Mouse (Mus musculus): ENCODE measurements around the gene Ccdc142. TPM values are rescaled to one million over a fixed set of nuclear protein-coding genes. Genes with fewer than 3 reads are reported as not detected.

The Ccdc142 gene
- polyA plus RNA-seq, 1 experiment from 2014 or later = 1.5 TPM

GRCm38 (mm10) chr6:83070247-83070310 is 31.3 kb upstream of the Ccdc142 start, which contains the start of gene Tlx2:
Tlx2 (minus strand) TSS chr6:83070293.
- H3K27me3 ChIP-seq (replicated peaks; ENCODE audit: insufficient read depth, low read length) = peaks cover 68% of the 10 kb centered on the region
- no peaks in the 10 kb centered on the region for H3K36me3 ChIP-seq (ENCODE audit: insufficient read depth, low read length)
- H3K4me3 ChIP-seq (ENCODE audit: low read depth, low read length) = peak within 1 kb of the TSS; percentile 31; the same call in 1 of the 2 replicates
- H3K4me1 ChIP-seq (ENCODE audit: insufficient read depth, low read depth, low read length) = peaks cover 3% of the 10 kb centered on the region; the same call in 1 of the 2 replicates
- no peak within 1 kb of the TSS for H3K27ac ChIP-seq (ENCODE audit: low read length)
- H3K9me3 ChIP-seq (ENCODE audit: low read length) = no peaks in the 10 kb centered on the region
- TF ChIP-seq CTCF (IDR thresholded peaks at IDR 0.05) (no peak), EP300 (IDR thresholded peaks at IDR 0.05) (no peak)
- H3K9ac ChIP-seq (replicated peaks; ENCODE audit: low read depth) = no peak within 1 kb of the TSS
- ATAC-seq (no peak), DNase-seq (ENCODE audit: low spot score) (no peak)
- under 1% methylated on average over 10 of the region's 10 CpGs for WGBS
- peak within 1 kb of the TSS; percentile 55 for H3K4me2 ChIP-seq (replicated peaks; ENCODE audit: low read depth, low read length)

- Histone ChIP-seq H3K27ac (ENCODE audit: low read length) (no peak overlapping the region), H3K4me3 (ENCODE audit: low read depth, low read length) (peak overlapping the region; percentile 8; the same call in 1 of the 2 replicates), H3K36me3 (ENCODE audit: insufficient read depth, low read length) (no peaks in the 10 kb centered on the region), H3K4me2 (replicated peaks; ENCODE audit: low read depth, low read length) (no peak overlapping the region), H3K4me1 (ENCODE audit: insufficient read depth, low read depth, low read length) (peaks cover 3% of the 10 kb centered on the region; the same call in 1 of the 2 replicates), H3K9me3 (ENCODE audit: low read length) (no peaks in the 10 kb centered on the region), H3K27me3 (replicated peaks; ENCODE audit: insufficient read depth, low read length) (peaks cover 67% of the 10 kb centered on the region), H3K9ac (replicated peaks; ENCODE audit: low read depth) (no peak overlapping the region)
- no peak for TF ChIP-seq CTCF (IDR thresholded peaks at IDR 0.05)
- TF ChIP-seq EP300 (IDR thresholded peaks at IDR 0.05) = no peak
- no peak for DNase-seq (ENCODE audit: low spot score)
- ATAC-seq = no peak
- WGBS = 1% methylated on average over 45 of the region's 58 CpGs
Measured at GRCm38 (mm10) chr6:83070311-83071219, 30.8 kb upstream of the Ccdc142 start.

- 3% methylated on average over 22 of the region's 24 CpGs for WGBS
- TF ChIP-seq CTCF (IDR thresholded peaks at IDR 0.05) (no peak), EP300 (IDR thresholded peaks at IDR 0.05) (no peak)
- Histone ChIP-seq H3K9me3 (ENCODE audit: low read length) (no peaks in the 10 kb centered on the region), H3K27ac (ENCODE audit: low read length) (no peak overlapping the region), H3K9ac (replicated peaks; ENCODE audit: low read depth) (no peak overlapping the region), H3K4me2 (replicated peaks; ENCODE audit: low read depth, low read length) (no peak overlapping the region), H3K4me3 (ENCODE audit: low read depth, low read length) (no peak overlapping the region), H3K4me1 (ENCODE audit: insufficient read depth, low read depth, low read length) (peaks cover 3% of the 10 kb centered on the region; the same call in 1 of the 2 replicates), H3K36me3 (ENCODE audit: insufficient read depth, low read length) (no peaks in the 10 kb centered on the region), H3K27me3 (replicated peaks; ENCODE audit: insufficient read depth, low read length) (peaks cover 62% of the 10 kb centered on the region)
- ATAC-seq = no peak
- DNase-seq (ENCODE audit: low spot score) = no peak
Measured at GRCm38 (mm10) chr6:83071220-83071619, 30.2 kb upstream of the Ccdc142 start.

- ATAC-seq = no peak
- H3K36me3 ChIP-seq (ENCODE audit: insufficient read depth, low read length) = no peaks in the 10 kb centered on the region
- no peak overlapping the region for H3K27ac ChIP-seq (ENCODE audit: low read length)
- H3K4me1 ChIP-seq (ENCODE audit: insufficient read depth, low read depth, low read length) = no peaks in the 10 kb centered on the region
- peaks cover 28% of the 10 kb centered on the region for H3K27me3 ChIP-seq (replicated peaks; ENCODE audit: insufficient read depth, low read length)
- H3K4me3 ChIP-seq (ENCODE audit: low read depth, low read length) = no peak overlapping the region
- WGBS = 9% methylated on average over 2 of the region's 2 CpGs
- H3K9me3 ChIP-seq (ENCODE audit: low read length) = no peaks in the 10 kb centered on the region
- H3K4me2 ChIP-seq (replicated peaks; ENCODE audit: low read depth, low read length) = no peak overlapping the region
- TF ChIP-seq EP300 (IDR thresholded peaks at IDR 0.05) (no peak), CTCF (IDR thresholded peaks at IDR 0.05) (peak; percentile 34)
- peak; percentile 33 for DNase-seq (ENCODE audit: low spot score)
- no peak overlapping the region for H3K9ac ChIP-seq (replicated peaks; ENCODE audit: low read depth)
Measured at GRCm38 (mm10) chr6:83074979-83075378, 26.4 kb upstream of the Ccdc142 start.

- Histone ChIP-seq H3K9ac (replicated peaks; ENCODE audit: low read depth) (peak within 1 kb of the TSS; percentile 70), H3K9me3 (ENCODE audit: low read length) (no peaks in the 10 kb centered on the region), H3K36me3 (ENCODE audit: insufficient read depth, low read length) (no peaks in the 10 kb centered on the region), H3K4me1 (ENCODE audit: insufficient read depth, low read depth, low read length) (no peaks in the 10 kb centered on the region), H3K27me3 (replicated peaks; ENCODE audit: insufficient read depth, low read length) (peaks cover under 1% of the 10 kb centered on the region; the same call in 1 of the 2 replicates), H3K4me2 (replicated peaks; ENCODE audit: low read depth, low read length) (peak within 1 kb of the TSS; percentile 98), H3K4me3 (ENCODE audit: low read depth, low read length) (peak within 1 kb of the TSS; percentile 74), H3K27ac (ENCODE audit: low read length) (peak within 1 kb of the TSS; percentile 65; the same call in 1 of the 2 replicates)
- ATAC-seq (peak; percentile 40), DNase-seq (ENCODE audit: low spot score) (no peak)
- WGBS = under 1% methylated on average over 54 of the region's 54 CpGs
- TF ChIP-seq EP300 (IDR thresholded peaks at IDR 0.05) (no peak), CTCF (IDR thresholded peaks at IDR 0.05) (no peak)
Measured at GRCm38 (mm10) chr6:83077630-83078323, 23.6 kb upstream of the Ccdc142 start, which contains the start of gene Pcgf1. Pcgf1 (plus strand) TSS chr6:83077869.

GRCm38 (mm10) chr6:83078324-83078858 is 23.0 kb upstream of the Ccdc142 start:
- Histone ChIP-seq H3K4me2 (replicated peaks; ENCODE audit: low read depth, low read length) (peak overlapping the region; percentile 98), H3K4me3 (ENCODE audit: low read depth, low read length) (peak overlapping the region; percentile 74), H3K9ac (replicated peaks; ENCODE audit: low read depth) (peak overlapping the region; percentile 70), H3K27ac (ENCODE audit: low read length) (peak overlapping the region; percentile 65; the same call in 1 of the 2 replicates), H3K27me3 (replicated peaks; ENCODE audit: insufficient read depth, low read length) (0 out of 2 replicates have a peak, but pooled peaks cover under 1% of the 10 kb centered on the region), H3K9me3 (ENCODE audit: low read length) (no peaks in the 10 kb centered on the region), H3K36me3 (ENCODE audit: insufficient read depth, low read length) (no peaks in the 10 kb centered on the region), H3K4me1 (ENCODE audit: insufficient read depth, low read depth, low read length) (no peaks in the 10 kb centered on the region)
- peak; percentile 97 for DNase-seq (ENCODE audit: low spot score)
- peak; percentile 97 for ATAC-seq
- under 1% methylated on average over 46 of the region's 46 CpGs for WGBS
- TF ChIP-seq CTCF (IDR thresholded peaks at IDR 0.05) (peak; percentile 79), EP300 (IDR thresholded peaks at IDR 0.05) (no peak)
